Mouse (Mus musculus): Measurements from ENCODE around the gene Mdm4. TPM values are rescaled to one million over a fixed set of nuclear protein-coding genes. Genes with fewer than 3 reads are reported as not detected.
"Not testable (repeated sequence)": the region's sequence is repeated elsewhere in the genome, so short reads cannot be mapped to it uniquely, and the experiment has no call there.

The Mdm4 gene
- polyA plus RNA-seq, 1 experiment from 2014 or later = 31.3 TPM

GRCm38 (mm10) chr1:133019312-133019711, 11.0 kb downstream of the Mdm4 start:
- no peak for ATAC-seq (ENCODE audit: insufficient number of reproducible peaks, low FRiP score)
- peaks cover 39% of the 10 kb centered on the region for H3K36me3 ChIP-seq
- H3K4me2 ChIP-seq = no peak overlapping the region
- no peaks in the 10 kb centered on the region for H3K27me3 ChIP-seq (replicated peaks)
- peaks cover 14% of the 10 kb centered on the region for H3K4me1 ChIP-seq (replicated peaks)
- H3K9me3 ChIP-seq (replicated peaks) = no peaks in the 10 kb centered on the region
- H3K27ac ChIP-seq (ENCODE audit: poor library complexity, severe bottlenecking) = no peak overlapping the region
- H3K9ac ChIP-seq = no peak overlapping the region
- no peak overlapping the region for H3K4me3 ChIP-seq

GRCm38 (mm10) chr1:133018580-133018979, 11.8 kb downstream of the Mdm4 start:
- Histone ChIP-seq H3K4me2 (no peak overlapping the region), H3K4me1 (replicated peaks) (peaks cover 8% of the 10 kb centered on the region; the same call in 1 of the 2 replicates), H3K9ac (no peak overlapping the region), H3K27ac (ENCODE audit: poor library complexity, severe bottlenecking) (no peak overlapping the region), H3K36me3 (peaks cover 46% of the 10 kb centered on the region), H3K9me3 (replicated peaks) (no peaks in the 10 kb centered on the region), H3K27me3 (replicated peaks) (no peaks in the 10 kb centered on the region), H3K4me3 (no peak overlapping the region)
- WGBS = 88% methylated on average over 2 of the region's 2 CpGs
- ATAC-seq (ENCODE audit: insufficient number of reproducible peaks, low FRiP score) = no peak

- no peaks in the 10 kb centered on the region for H3K9me3 ChIP-seq (replicated peaks)
- H3K4me3 ChIP-seq = no peak overlapping the region
- H3K27ac ChIP-seq (ENCODE audit: poor library complexity, severe bottlenecking) = no peak overlapping the region
- ATAC-seq (ENCODE audit: insufficient number of reproducible peaks, low FRiP score) = no peak
- 95% methylated on average over 9 of the region's 9 CpGs for WGBS
- no peaks in the 10 kb centered on the region for H3K27me3 ChIP-seq (replicated peaks)
- no peak overlapping the region for H3K4me2 ChIP-seq
- H3K9ac ChIP-seq = no peak overlapping the region
- H3K36me3 ChIP-seq = peaks cover 59% of the 10 kb centered on the region
- H3K4me1 ChIP-seq (replicated peaks) = peaks cover 8% of the 10 kb centered on the region; the same call in 1 of the 2 replicates
These were observed 13.5 kb downstream of the Mdm4 start for GRCm38 (mm10) chr1:133016775-133017428.

DNA sequence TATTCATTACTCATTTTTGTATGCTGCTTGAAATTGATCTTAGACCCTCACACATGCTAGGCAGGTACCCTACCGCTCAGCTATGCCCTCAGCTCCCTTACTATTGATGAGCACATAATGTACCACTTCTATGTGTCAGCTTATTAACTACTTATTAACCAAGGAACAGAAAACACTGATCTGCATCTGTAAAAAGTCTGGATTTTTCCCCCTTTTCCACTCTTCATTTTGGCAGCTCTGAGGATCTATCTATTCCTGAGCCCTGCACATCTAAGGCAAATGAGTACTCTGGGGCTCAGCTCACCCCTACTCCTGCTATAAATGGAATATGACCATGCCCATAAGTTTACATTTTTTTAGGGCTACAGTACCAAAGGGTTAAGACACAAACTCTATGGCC, 16.2 kb downstream of the Mdm4 start:
- no peak overlapping the region for H3K4me2 ChIP-seq
- 0 out of 2 replicates have a peak, but pooled peaks cover 2% of the 10 kb centered on the region for H3K4me1 ChIP-seq (replicated peaks)
- no peak for ATAC-seq (ENCODE audit: insufficient number of reproducible peaks, low FRiP score)
- no peak overlapping the region for H3K4me3 ChIP-seq
- peaks cover 76% of the 10 kb centered on the region for H3K36me3 ChIP-seq
- no peaks in the 10 kb centered on the region for H3K27me3 ChIP-seq (replicated peaks)
- no peak overlapping the region for H3K9ac ChIP-seq
- WGBS = 100% methylated on average over 1 of the region's 1 CpGs
- no peaks in the 10 kb centered on the region for H3K9me3 ChIP-seq (replicated peaks)
- no peak overlapping the region for H3K27ac ChIP-seq (ENCODE audit: poor library complexity, severe bottlenecking)

DNA sequence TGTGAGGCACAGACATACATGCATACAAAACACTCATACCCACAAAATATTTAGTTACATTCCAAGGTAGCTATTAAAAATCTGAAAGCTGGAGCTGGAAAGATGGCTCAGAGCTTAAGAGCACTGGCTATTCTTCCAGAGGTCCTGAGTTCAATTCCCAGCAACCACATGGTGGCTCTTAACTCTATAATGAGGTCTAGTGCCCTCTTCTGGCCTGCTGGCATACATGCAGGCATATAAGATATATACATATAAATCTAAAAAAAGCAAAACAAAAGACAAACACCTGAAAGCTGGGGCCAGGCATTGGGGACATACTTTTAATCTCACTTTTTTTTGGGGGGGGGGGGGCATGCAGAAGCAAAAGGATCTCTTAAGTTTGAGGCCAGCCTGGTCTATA, 17.0 kb downstream of the Mdm4 start:
- Histone ChIP-seq H3K9me3 (replicated peaks) (no peaks in the 10 kb centered on the region), H3K27me3 (replicated peaks) (no peaks in the 10 kb centered on the region), H3K27ac (ENCODE audit: poor library complexity, severe bottlenecking) (no peak overlapping the region), H3K4me3 (no peak overlapping the region), H3K9ac (no peak overlapping the region), H3K4me2 (no peak overlapping the region), H3K36me3 (peaks cover 78% of the 10 kb centered on the region), H3K4me1 (replicated peaks) (0 out of 2 replicates have a peak, but pooled peaks cover 3% of the 10 kb centered on the region)
- no peak for ATAC-seq (ENCODE audit: insufficient number of reproducible peaks, low FRiP score)

DNA sequence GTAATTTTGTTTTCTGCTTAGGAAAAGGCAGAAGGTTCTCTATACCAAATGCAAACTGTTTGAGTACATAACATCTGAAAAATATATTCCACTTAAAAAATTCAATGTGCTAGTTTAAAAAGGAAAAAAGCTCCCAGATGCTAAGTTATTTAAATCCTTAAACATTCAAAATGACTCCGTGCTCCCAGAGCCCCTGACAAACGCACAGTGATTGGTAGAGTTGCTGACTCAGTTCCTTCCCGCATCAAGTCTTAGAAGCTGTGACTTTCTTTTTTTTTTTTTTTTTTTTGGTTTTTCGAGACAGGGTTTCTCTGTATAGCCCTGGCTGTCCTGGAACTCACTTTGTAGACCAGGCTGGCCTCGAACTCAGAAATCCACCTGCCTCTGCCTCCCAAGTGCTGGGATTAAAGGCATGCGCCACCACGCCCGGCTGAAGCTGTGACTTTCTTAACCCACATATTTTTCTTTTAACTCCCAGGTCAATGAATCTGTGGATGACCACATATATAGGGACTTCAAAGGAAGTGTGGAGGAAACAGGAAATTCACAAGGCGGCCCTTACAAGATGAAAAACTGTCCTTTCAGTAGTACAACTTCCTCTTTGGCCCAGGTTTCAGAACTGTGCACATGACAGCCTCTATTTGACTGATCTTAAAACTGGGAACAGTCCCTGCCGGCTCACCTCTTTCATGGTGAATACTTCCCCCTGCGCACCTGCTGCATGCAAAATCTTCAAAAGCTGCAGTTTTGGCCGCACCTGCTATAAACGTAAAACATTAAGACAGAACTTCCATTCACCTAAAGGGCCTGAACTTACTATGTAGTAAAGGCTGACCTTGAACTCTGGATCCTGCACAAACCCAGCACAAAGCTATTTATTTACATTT, 18.2 kb downstream of the Mdm4 start:
- Histone ChIP-seq H3K4me3 (no peak overlapping the region), H3K27ac (ENCODE audit: poor library complexity, severe bottlenecking) (no peak overlapping the region), H3K4me2 (no peak overlapping the region), H3K9me3 (replicated peaks) (no peaks in the 10 kb centered on the region), H3K27me3 (replicated peaks) (no peaks in the 10 kb centered on the region), H3K9ac (no peak overlapping the region), H3K4me1 (replicated peaks) (peaks cover 8% of the 10 kb centered on the region), H3K36me3 (peaks cover 69% of the 10 kb centered on the region)
- 87% methylated on average over 12 of the region's 13 CpGs for WGBS
- ATAC-seq (ENCODE audit: insufficient number of reproducible peaks, low FRiP score) = no peak

- Histone ChIP-seq H3K4me3 (no peak overlapping the region), H3K4me1 (replicated peaks) (peaks cover 11% of the 10 kb centered on the region), H3K36me3 (peaks cover 61% of the 10 kb centered on the region), H3K9ac (no peak overlapping the region), H3K27me3 (replicated peaks) (no peaks in the 10 kb centered on the region), H3K27ac (ENCODE audit: poor library complexity, severe bottlenecking) (no peak overlapping the region), H3K9me3 (replicated peaks) (no peaks in the 10 kb centered on the region), H3K4me2 (no peak overlapping the region)
- WGBS = 90% methylated on average over 3 of the region's 3 CpGs
- ATAC-seq (ENCODE audit: insufficient number of reproducible peaks, low FRiP score) = no peak
These were observed 23.8 kb downstream of the Mdm4 start for GRCm38 (mm10) chr1:133006571-133006970.

- Histone ChIP-seq H3K27me3 (replicated peaks) (no peaks in the 10 kb centered on the region), H3K27ac (ENCODE audit: poor library complexity, severe bottlenecking) (no peak overlapping the region), H3K9me3 (replicated peaks) (no peaks in the 10 kb centered on the region), H3K4me1 (replicated peaks) (no peaks in the 10 kb centered on the region), H3K4me3 (no peak overlapping the region), H3K4me2 (no peak overlapping the region), H3K36me3 (peaks cover 85% of the 10 kb centered on the region), H3K9ac (no peak overlapping the region)
- no peak for ATAC-seq (ENCODE audit: insufficient number of reproducible peaks, low FRiP score)
- 91% methylated on average over 6 of the region's 6 CpGs for WGBS
These were observed 30.0 kb downstream of the Mdm4 start for GRCm38 (mm10) chr1:133000347-133000746.

DNA sequence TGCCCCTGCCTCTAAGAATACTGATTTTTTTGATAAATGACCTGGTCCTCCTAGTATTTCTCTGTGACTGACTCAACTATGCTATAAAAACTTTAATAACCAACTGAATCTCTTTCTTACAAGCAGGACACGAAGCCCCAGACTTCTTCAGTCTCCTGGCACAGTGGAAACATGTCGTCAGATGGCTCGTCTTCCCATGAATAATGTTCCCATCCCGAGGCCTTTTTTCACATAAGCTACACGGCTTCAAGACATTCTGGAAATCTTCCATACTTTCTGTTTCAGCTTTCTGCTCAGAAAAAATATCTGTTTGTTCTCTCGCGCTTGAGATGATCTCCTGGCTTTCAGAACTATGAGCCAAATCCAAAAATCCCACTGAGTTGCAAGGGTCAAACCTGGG, 38.8 kb downstream of the Mdm4 start:
- no peak overlapping the region for H3K4me2 ChIP-seq
- H3K36me3 ChIP-seq = peaks cover 80% of the 10 kb centered on the region
- no peak overlapping the region for H3K4me3 ChIP-seq
- no peaks in the 10 kb centered on the region for H3K27me3 ChIP-seq (replicated peaks)
- 93% methylated on average over 7 of the region's 7 CpGs for WGBS
- no peaks in the 10 kb centered on the region for H3K9me3 ChIP-seq (replicated peaks)
- peaks cover 3% of the 10 kb centered on the region; the same call in 1 of the 2 replicates for H3K4me1 ChIP-seq (replicated peaks)
- no peak overlapping the region for H3K27ac ChIP-seq (ENCODE audit: poor library complexity, severe bottlenecking)
- H3K9ac ChIP-seq = no peak overlapping the region
- no peak for ATAC-seq (ENCODE audit: insufficient number of reproducible peaks, low FRiP score)

- Histone ChIP-seq H3K4me1 (replicated peaks) (peaks cover 3% of the 10 kb centered on the region; the same call in 1 of the 2 replicates), H3K9me3 (replicated peaks) (no peaks in the 10 kb centered on the region), H3K4me3 (no peak overlapping the region), H3K36me3 (peaks cover 77% of the 10 kb centered on the region), H3K27me3 (replicated peaks) (no peaks in the 10 kb centered on the region), H3K4me2 (no peak overlapping the region), H3K27ac (ENCODE audit: poor library complexity, severe bottlenecking) (no peak overlapping the region), H3K9ac (no peak overlapping the region)
- ATAC-seq (ENCODE audit: insufficient number of reproducible peaks, low FRiP score) = no peak
- WGBS = 95% methylated on average over 3 of the region's 3 CpGs
These were observed 39.6 kb downstream of the Mdm4 start for GRCm38 (mm10) chr1:132990733-132991132.

- WGBS = 70% methylated on average over 12 of the region's 12 CpGs
- H3K4me1 ChIP-seq (replicated peaks); H3K9me3 ChIP-seq (replicated peaks): not testable (repeated sequence)
These were observed 41.6 kb downstream of the Mdm4 start for GRCm38 (mm10) chr1:132988556-132989459.

More at GRCm38 (mm10) chr1:132988556-132989459, 41.6 kb downstream of the Mdm4 start:
- not testable (repeated sequence) for ATAC-seq (ENCODE audit: insufficient number of reproducible peaks, low FRiP score); H3K4me2 ChIP-seq; H3K27me3 ChIP-seq (replicated peaks); H3K9ac ChIP-seq; H3K27ac ChIP-seq (ENCODE audit: poor library complexity, severe bottlenecking); H3K4me3 ChIP-seq
- H3K36me3 ChIP-seq = peaks cover 77% of the 10 kb centered on the region
